Mouse (Mus musculus): ENCODE results near the gene Prl2b1. TPM values are rescaled to one million over a fixed set of nuclear protein-coding genes. Genes with fewer than 3 reads are reported as not detected.

Gene Prl2b1
- total RNA-seq (2014; rRNA removed; ENCODE audit: low replicate concordance) (not detected in 2 replicates), polyA plus RNA-seq (2015; fragmentation: Nextera tagmentation; extraction: Ambion mirVana) (not detected in 2 replicates)

DNA sequence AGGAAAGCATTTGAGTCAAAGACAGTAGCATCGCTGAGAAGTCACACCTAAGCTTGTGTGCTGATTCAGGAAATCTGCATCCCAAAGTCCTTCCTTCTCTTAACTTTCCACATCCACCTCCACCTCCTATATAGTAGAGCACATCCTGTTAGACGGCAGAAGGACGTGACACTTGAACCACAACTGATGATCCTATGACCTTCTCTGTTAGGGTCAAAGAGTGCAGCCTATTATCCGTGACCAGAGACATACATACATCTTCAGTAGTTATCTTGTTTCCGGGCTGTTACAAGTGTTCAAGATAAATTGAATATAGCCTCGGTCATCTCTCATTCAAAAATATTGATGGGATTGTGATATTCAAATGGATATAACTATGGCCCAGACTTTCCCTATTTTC lies at the start of gene Prl2b1:
TSS of gene Prl2b1 (minus strand) at position 101 of the 400 bp plus-strand sequence.
- TF ChIP-seq EP300 (IDR thresholded peaks at IDR 0.05; ENCODE audit: low read depth) (no peak), CTCF (IDR thresholded peaks at IDR 0.05; ENCODE audit: low read depth) (no peak)
- H3K27ac ChIP-seq (ENCODE audit: low read depth) = no peak within 1 kb of the TSS
- WGBS = 65% methylated on average over 6 of the region's 6 CpGs

DNA sequence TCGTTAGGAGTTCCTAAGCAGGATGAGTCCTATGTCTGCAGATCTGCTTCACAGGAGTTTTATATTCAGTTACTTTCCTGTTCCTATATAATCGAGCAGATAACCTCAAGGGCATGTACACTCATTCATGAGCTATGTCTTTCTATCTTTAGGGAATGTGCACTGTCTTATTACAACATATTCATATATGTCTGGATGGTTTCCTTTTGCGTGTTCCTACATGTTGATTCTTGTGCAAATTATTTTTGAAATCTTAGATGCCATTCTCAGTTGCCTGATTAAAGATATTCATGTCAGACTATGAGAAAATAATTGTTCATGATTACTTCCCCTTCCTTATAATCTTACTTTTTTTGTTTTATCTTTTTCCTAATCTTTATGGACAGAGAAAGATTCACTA lies 47.9 kb upstream of the Prl2b1 start, which contains the start of gene Prl8a6:
TSS of gene Prl8a6 (minus strand) at position 101 of the 400 bp plus-strand sequence.
- TF ChIP-seq EP300 (IDR thresholded peaks at IDR 0.05; ENCODE audit: low read depth) (no peak), CTCF (IDR thresholded peaks at IDR 0.05; ENCODE audit: low read depth) (no peak)
- H3K4me2 ChIP-seq (ENCODE audit: low read depth, low read length) = no peak within 1 kb of the TSS
- no peak within 1 kb of the TSS for H3K27ac ChIP-seq (ENCODE audit: low read depth)
- no peaks in the 10 kb centered on the region for H3K27me3 ChIP-seq (ENCODE audit: control insufficient read depth, insufficient read depth, low read length)
- DNase-seq (ENCODE audit: low spot score) = no peak
- no peaks in the 10 kb centered on the region for H3K4me1 ChIP-seq (ENCODE audit: control insufficient read depth, insufficient read depth)
- no peaks in the 10 kb centered on the region for H3K9me3 ChIP-seq (replicated peaks; ENCODE audit: control insufficient read depth, low read length)
- no peak for ATAC-seq (ENCODE audit: insufficient read depth, low read depth)
- no peak within 1 kb of the TSS for H3K9ac ChIP-seq (replicated peaks; ENCODE audit: low read depth, low read length)
- H3K4me3 ChIP-seq (ENCODE audit: low read depth, low read length) = no peak within 1 kb of the TSS
- no peaks in the 10 kb centered on the region for H3K36me3 ChIP-seq (replicated peaks; ENCODE audit: control insufficient read depth, insufficient read depth, low read length)
- WGBS = 66% methylated on average over 3 of the region's 3 CpGs

More for the DNA sequence above, at the start of gene Prl2b1:
- no peaks in the 10 kb centered on the region for H3K4me1 ChIP-seq (ENCODE audit: control insufficient read depth, insufficient read depth)
- no peak for ATAC-seq (ENCODE audit: insufficient read depth, low read depth)
- no peaks in the 10 kb centered on the region for H3K27me3 ChIP-seq (ENCODE audit: control insufficient read depth, insufficient read depth, low read length)
- DNase-seq (ENCODE audit: low spot score) = no peak
- H3K4me3 ChIP-seq (ENCODE audit: low read depth, low read length) = no peak within 1 kb of the TSS
- no peaks in the 10 kb centered on the region for H3K9me3 ChIP-seq (replicated peaks; ENCODE audit: control insufficient read depth, low read length)
- no peak within 1 kb of the TSS for H3K4me2 ChIP-seq (ENCODE audit: low read depth, low read length)
- no peak within 1 kb of the TSS for H3K9ac ChIP-seq (replicated peaks; ENCODE audit: low read depth, low read length)
- no peaks in the 10 kb centered on the region for H3K36me3 ChIP-seq (replicated peaks; ENCODE audit: control insufficient read depth, insufficient read depth, low read length)

DNA sequence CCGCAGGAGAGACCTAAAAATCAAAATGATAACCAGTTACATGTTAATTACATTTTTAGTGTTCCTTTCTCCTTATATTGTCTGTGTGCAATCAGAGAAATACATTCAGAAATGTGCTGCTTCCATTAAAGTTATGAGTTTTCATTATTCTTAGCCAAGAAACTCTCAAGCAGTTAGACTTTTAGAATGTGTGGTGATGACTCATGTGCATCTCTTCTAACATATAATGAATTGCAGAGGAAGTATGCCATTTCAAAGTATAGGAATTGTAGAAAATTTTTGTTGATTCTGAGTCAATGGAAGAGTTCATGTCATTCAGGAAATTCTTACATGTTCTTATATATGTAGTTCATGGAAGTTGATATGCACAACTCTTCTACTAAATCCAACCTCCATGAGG lies 42.5 kb upstream of the Prl2b1 start:
- Histone ChIP-seq H3K4me2 (ENCODE audit: low read depth, low read length) (no peak overlapping the region), H3K36me3 (replicated peaks; ENCODE audit: control insufficient read depth, insufficient read depth, low read length) (no peaks in the 10 kb centered on the region), H3K9me3 (replicated peaks; ENCODE audit: control insufficient read depth, low read length) (no peaks in the 10 kb centered on the region), H3K27me3 (ENCODE audit: control insufficient read depth, insufficient read depth, low read length) (no peaks in the 10 kb centered on the region), H3K9ac (replicated peaks; ENCODE audit: low read depth, low read length) (no peak overlapping the region), H3K4me1 (ENCODE audit: control insufficient read depth, insufficient read depth) (no peaks in the 10 kb centered on the region), H3K4me3 (ENCODE audit: low read depth, low read length) (no peak overlapping the region), H3K27ac (ENCODE audit: low read depth) (no peak overlapping the region)
- ATAC-seq (ENCODE audit: insufficient read depth, low read depth) (no peak), DNase-seq (ENCODE audit: low spot score) (no peak)
- 53% methylated on average over 1 of the region's 1 CpGs for WGBS
- TF ChIP-seq EP300 (IDR thresholded peaks at IDR 0.05; ENCODE audit: low read depth) (no peak), CTCF (IDR thresholded peaks at IDR 0.05; ENCODE audit: low read depth) (no peak)

DNA sequence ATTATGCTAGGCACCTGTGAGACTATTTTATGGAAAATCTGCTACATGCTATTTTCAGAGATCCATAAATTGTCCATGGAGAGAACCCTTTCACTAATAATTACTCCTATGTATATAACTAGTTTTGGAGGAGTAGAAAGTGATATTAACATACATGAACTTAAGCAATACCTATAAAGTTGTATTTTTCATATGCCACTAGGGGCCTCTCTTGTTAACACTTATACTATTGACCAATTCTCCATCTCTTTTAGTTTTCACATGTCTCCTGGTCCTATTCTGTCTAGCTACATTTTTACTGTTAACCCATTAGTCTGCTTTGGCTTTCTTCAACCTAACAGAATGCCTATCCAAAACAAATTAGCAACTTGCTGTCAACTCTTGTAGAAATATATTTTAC lies 23.0 kb upstream of the Prl2b1 start:
- TF ChIP-seq CTCF (IDR thresholded peaks at IDR 0.05; ENCODE audit: low read depth) (no peak), EP300 (IDR thresholded peaks at IDR 0.05; ENCODE audit: low read depth) (no peak)
- Histone ChIP-seq H3K4me2 (ENCODE audit: low read depth, low read length) (no peak overlapping the region), H3K4me1 (ENCODE audit: control insufficient read depth, insufficient read depth) (no peaks in the 10 kb centered on the region), H3K36me3 (replicated peaks; ENCODE audit: control insufficient read depth, insufficient read depth, low read length) (no peaks in the 10 kb centered on the region), H3K27me3 (ENCODE audit: control insufficient read depth, insufficient read depth, low read length) (no peaks in the 10 kb centered on the region), H3K9ac (replicated peaks; ENCODE audit: low read depth, low read length) (no peak overlapping the region), H3K9me3 (replicated peaks; ENCODE audit: control insufficient read depth, low read length) (no peaks in the 10 kb centered on the region), H3K27ac (ENCODE audit: low read depth) (no peak overlapping the region), H3K4me3 (ENCODE audit: low read depth, low read length) (no peak overlapping the region)
- DNase-seq (ENCODE audit: low spot score) (no peak), ATAC-seq (ENCODE audit: insufficient read depth, low read depth) (no peak)

DNA sequence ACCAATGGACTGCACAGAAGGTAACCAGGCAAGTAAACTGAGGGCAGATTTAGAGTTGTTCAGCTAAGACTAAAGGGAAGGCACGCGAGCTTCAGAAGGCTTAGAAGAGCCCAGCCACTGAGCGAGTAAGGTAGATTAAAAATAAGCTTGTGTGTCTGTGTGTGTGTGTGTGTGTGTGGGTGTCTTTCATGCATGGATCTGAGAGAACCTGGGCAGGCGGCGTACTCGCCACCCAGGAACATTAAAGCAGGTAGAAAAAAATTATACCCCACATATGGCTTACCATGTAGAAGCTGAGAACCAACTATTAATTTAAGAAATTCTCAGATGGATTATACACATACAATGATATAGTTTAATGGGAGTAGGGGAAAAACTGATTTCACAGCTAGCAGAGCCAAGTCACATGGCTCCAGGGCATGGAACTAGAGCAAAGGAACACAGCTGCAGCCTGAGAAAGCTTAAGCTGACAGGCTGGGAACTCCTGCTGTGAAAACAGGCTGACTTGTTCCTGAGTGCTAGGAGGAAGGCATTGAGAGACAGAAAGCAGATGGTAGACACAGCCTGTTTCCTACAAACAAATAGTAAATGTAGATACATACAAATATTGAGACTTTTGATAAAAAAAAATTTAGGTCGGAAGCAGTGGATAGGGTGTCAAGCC lies 8.5 kb upstream of the Prl2b1 start:
- Histone ChIP-seq H3K4me2 (ENCODE audit: low read depth, low read length) (no peak overlapping the region), H3K27me3 (ENCODE audit: control insufficient read depth, insufficient read depth, low read length) (no peaks in the 10 kb centered on the region), H3K27ac (ENCODE audit: low read depth) (no peak overlapping the region), H3K4me1 (ENCODE audit: control insufficient read depth, insufficient read depth) (no peaks in the 10 kb centered on the region), H3K9ac (replicated peaks; ENCODE audit: low read depth, low read length) (no peak overlapping the region), H3K4me3 (ENCODE audit: low read depth, low read length) (no peak overlapping the region), H3K9me3 (replicated peaks; ENCODE audit: control insufficient read depth, low read length) (no peaks in the 10 kb centered on the region), H3K36me3 (replicated peaks; ENCODE audit: control insufficient read depth, insufficient read depth, low read length) (no peaks in the 10 kb centered on the region)
- ATAC-seq (ENCODE audit: insufficient read depth, low read depth) = no peak
- no peak for DNase-seq (ENCODE audit: low spot score)
- TF ChIP-seq EP300 (IDR thresholded peaks at IDR 0.05; ENCODE audit: low read depth) (no peak), CTCF (IDR thresholded peaks at IDR 0.05; ENCODE audit: low read depth) (no peak)
- WGBS = 82% methylated on average over 7 of the region's 7 CpGs

DNA sequence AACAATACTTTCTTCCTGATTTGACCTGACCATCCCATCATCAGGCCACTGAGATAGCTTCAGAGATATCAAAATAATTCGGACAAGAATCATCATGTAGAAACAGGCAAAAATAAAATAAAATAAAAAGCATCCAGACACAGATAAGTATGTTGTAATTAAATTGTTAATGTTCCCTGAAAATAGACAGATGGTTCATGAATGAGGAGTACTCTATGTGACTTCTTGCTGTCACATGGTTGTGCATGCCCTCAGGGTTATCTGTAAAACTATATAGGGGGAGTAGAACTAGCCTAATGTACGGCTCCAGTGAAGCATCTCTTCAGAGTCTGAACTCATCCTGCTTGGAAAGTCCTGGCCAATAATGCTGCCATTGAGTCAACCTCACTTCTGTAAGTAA lies 45.3 kb downstream of the Prl2b1 start, which contains the start of gene Prl8a2:
TSS of gene Prl8a2 (plus strand) at position 301 of the 400 bp plus-strand sequence.
- Histone ChIP-seq H3K36me3 (replicated peaks; ENCODE audit: control insufficient read depth, insufficient read depth, low read length) (no peaks in the 10 kb centered on the region), H3K9ac (replicated peaks; ENCODE audit: low read depth, low read length) (no peak within 1 kb of the TSS), H3K9me3 (replicated peaks; ENCODE audit: control insufficient read depth, low read length) (no peaks in the 10 kb centered on the region), H3K27ac (ENCODE audit: low read depth) (no peak within 1 kb of the TSS), H3K27me3 (ENCODE audit: control insufficient read depth, insufficient read depth, low read length) (no peaks in the 10 kb centered on the region), H3K4me2 (ENCODE audit: low read depth, low read length) (no peak within 1 kb of the TSS), H3K4me1 (ENCODE audit: control insufficient read depth, insufficient read depth) (0 out of 2 replicates have a peak, but pooled peaks cover 5% of the 10 kb centered on the region), H3K4me3 (ENCODE audit: low read depth, low read length) (no peak within 1 kb of the TSS)
- 58% methylated on average over 2 of the region's 2 CpGs for WGBS
- ATAC-seq (ENCODE audit: insufficient read depth, low read depth) = no peak
- TF ChIP-seq CTCF (IDR thresholded peaks at IDR 0.05; ENCODE audit: low read depth) (no peak), EP300 (IDR thresholded peaks at IDR 0.05; ENCODE audit: low read depth) (no peak)
- no peak for DNase-seq (ENCODE audit: low spot score)

All from heart, postnatal 0 days (tissue).